Mouse (Mus musculus) CH12F3 (cell line): Measurements from ENCODE around the gene Pnmal2.

Experiments
- in situ Hi-C: fragments of 300-500 bp; cut with MboI; formaldehyde crosslinking; loops from 2 replicates; pipeline ENCODE4 v1.14.3; 2020; ENCODE audit warnings: low sequenced_read_pairs

The Pnmal2 gene

GRCm38 (mm10) chr7:16938117-16938791, 6.2 kb upstream of the Pnmal2 start:
- in situ Hi-C loops, result loop anchor here (10.0 to 25.0 kb wide), 2 partner anchors 117 to 1949 kb away; no protein-coding TSS in a partner anchor

GRCm38 (mm10) chr7:16940292-16940691, 4.2 kb upstream of the Pnmal2 start:
- in situ Hi-C loops, result loop anchor here (25.0 kb wide), 1 partner anchor 1947 kb away; no protein-coding TSS in a partner anchor

GRCm38 (mm10) chr7:16942861-16943260, 1.6 kb upstream of the Pnmal2 start:
- in situ Hi-C loops, result loop anchor here (25.0 kb wide), 1 partner anchor 1944 kb away; no protein-coding TSS in a partner anchor

- in situ Hi-C loops, result loop anchor here (25.0 kb wide), 1 partner anchor 1942 kb away; no protein-coding TSS in a partner anchor
Observed at GRCm38 (mm10) chr7:16944808-16945315, 380 bp downstream of the Pnmal2 start.

- in situ Hi-C loops, result loop anchor here (25.0 kb wide), 1 partner anchor 1942 kb away; no protein-coding TSS in a partner anchor
Observed at GRCm38 (mm10) chr7:16945419-16945818, 937 bp downstream of the Pnmal2 start.

- in situ Hi-C loops, result loop anchor here (25.0 kb wide), 1 partner anchor 1941 kb away; no protein-coding TSS in a partner anchor
Observed at GRCm38 (mm10) chr7:16946441-16947348, 2.2 kb downstream of the Pnmal2 start.

GRCm38 (mm10) chr7:16947349-16947895, 2.9 kb downstream of the Pnmal2 start:
- in situ Hi-C loops, result loop anchor here (25.0 kb wide), 1 partner anchor 1940 kb away; no protein-coding TSS in a partner anchor

GRCm38 (mm10) chr7:16947959-16948361, 3.5 kb downstream of the Pnmal2 start:
- in situ Hi-C loops, result loop anchor here (25.0 kb wide), 1 partner anchor 1939 kb away; no protein-coding TSS in a partner anchor

GRCm38 (mm10) chr7:16948923-16949458, 4.5 kb downstream of the Pnmal2 start:
- in situ Hi-C loops, result loop anchor here (25.0 kb wide), 1 partner anchor 1938 kb away; no protein-coding TSS in a partner anchor

- in situ Hi-C loops, result loop anchor here (5.0 to 25.0 kb wide), 2 partner anchors 47 to 1937 kb away; no protein-coding TSS in a partner anchor
Observed at GRCm38 (mm10) chr7:16949908-16950841, 5.7 kb downstream of the Pnmal2 start.

GRCm38 (mm10) chr7:16950861-16951635, 6.6 kb downstream of the Pnmal2 start:
- in situ Hi-C loops, result loop anchor here (5.0 kb wide), 1 partner anchor 46 kb away; no protein-coding TSS in a partner anchor

- in situ Hi-C loops, result loop anchor here (5.0 kb wide), 1 partner anchor 44 kb away; no protein-coding TSS in a partner anchor
Observed at GRCm38 (mm10) chr7:16953776-16954175, 9.3 kb downstream of the Pnmal2 start.

- in situ Hi-C loops, result no loop called here
Observed at GRCm38 (mm10) chr7:16955712-16956111, 11.2 kb downstream of the Pnmal2 start.

- in situ Hi-C loops, result no loop called here
Observed at GRCm38 (mm10) chr7:16956410-16957265, 12.2 kb downstream of the Pnmal2 start.

- in situ Hi-C loops, result no loop called here
Observed at GRCm38 (mm10) chr7:16959539-16960187, 15.2 kb downstream of the Pnmal2 start, which contains the start of gene Pnmal1. Gene Pnmal1 (plus strand): TSS chr7:16959679.

- in situ Hi-C loops, result no loop called here
Observed at GRCm38 (mm10) chr7:16961678-16962077, 17.2 kb downstream of the Pnmal2 start.

- in situ Hi-C loops, result no loop called here
Observed at GRCm38 (mm10) chr7:16968414-16968813, 23.9 kb downstream of the Pnmal2 start.
